ENCODE assay signal across 8 mouse cellular contexts in genomic region chr4:130520482-130520851, GRCm38 (mm10). TPM values are rescaled to one million over a fixed set of nuclear protein-coding genes. Genes with fewer than 3 reads are reported as not detected.
A peak's percentile ranks its signal among the peaks of the same experiment; 100 is the strongest.
DNase-seq lines count a peak whose midpoint lies in the region; ATAC-seq and TF ChIP-seq lines count a peak whose summit lies in the region.

No protein-coding gene starts in this region.

- no peaks in the 10 kb centered on the region for H3K36me3 ChIP-seq in embryonic facial prominence, embryonic 14.5 days (ENCODE audit: control insufficient read depth, insufficient read depth, low read length)
- H3K36me3 ChIP-seq in limb, embryonic 10.5 days, result no peaks in the 10 kb centered on the region
- H3K36me3 ChIP-seq in neural tube, embryonic 15.5 days, result no peaks in the 10 kb centered on the region

- H3K9ac ChIP-seq in embryonic facial prominence, embryonic 14.5 days (ENCODE audit: low read depth, low read length), result peak overlapping the region; percentile 80; the same call in 1 of the 2 replicates
- H3K9ac ChIP-seq in neural tube, embryonic 15.5 days (replicated peaks), result peak overlapping the region; percentile 47

- TF ChIP-seq CTCF in lung, adult 2 months (IDR thresholded peaks at IDR 0.05; ENCODE audit: insufficient read depth, low read length), result no peak

- H3K27me3 ChIP-seq in embryonic facial prominence, embryonic 14.5 days (replicated peaks; ENCODE audit: control insufficient read depth, insufficient read depth, low read length), result no peaks in the 10 kb centered on the region
- H3K27me3 ChIP-seq in limb, embryonic 10.5 days (ENCODE audit: low read depth, poor library complexity, severe bottlenecking), result no peaks in the 10 kb centered on the region
- H3K27me3 ChIP-seq in neural tube, embryonic 15.5 days (replicated peaks), result no peaks in the 10 kb centered on the region

- 2% methylated on average over 9 of the region's 9 CpGs for WGBS in lung, adult 2 months
- WGBS in embryonic facial prominence, embryonic 14.5 days, result 2% methylated on average over 9 of the region's 9 CpGs
- under 1% methylated on average over 9 of the region's 9 CpGs for WGBS in limb, embryonic 10.5 days
- under 1% methylated on average over 9 of the region's 9 CpGs for WGBS in neural tube, embryonic 15.5 days

- no peak for TF ChIP-seq POLR2A in lung, adult 2 months (IDR thresholded peaks at IDR 0.05; ENCODE audit: borderline replicate concordance, extremely low read depth, low read depth, low read length)

- peak; percentile 64 for ATAC-seq in embryonic facial prominence, embryonic 14.5 days (ENCODE audit: low read depth)
- no peak; the same call in 1 of the 2 replicates for ATAC-seq in neural tube, embryonic 15.5 days (ENCODE audit: low FRiP score)

- H3K27ac ChIP-seq in embryonic facial prominence, embryonic 14.5 days (replicated peaks; ENCODE audit: low read depth, low read length), result no peak overlapping the region
- H3K27ac ChIP-seq in limb, embryonic 10.5 days, result peak overlapping the region; percentile 95
- no peak overlapping the region for H3K27ac ChIP-seq in neural tube, embryonic 15.5 days (replicated peaks)

- peak overlapping the region; percentile 77 for H3K4me3 ChIP-seq in lung, adult 2 months (replicated peaks; ENCODE audit: extremely low read depth, low read depth, low read length)
- peak overlapping the region; percentile 65 for H3K4me3 ChIP-seq in embryonic facial prominence, embryonic 14.5 days (ENCODE audit: low read depth, low read length)
- H3K4me3 ChIP-seq in limb, embryonic 10.5 days, result peak overlapping the region; percentile 66
- peak overlapping the region; percentile 67 for H3K4me3 ChIP-seq in neural tube, embryonic 15.5 days (replicated peaks)

- no peaks in the 10 kb centered on the region for H3K4me1 ChIP-seq in lung, adult 2 months (ENCODE audit: control insufficient read depth, insufficient read depth, low read length)
- no peaks in the 10 kb centered on the region for H3K4me1 ChIP-seq in embryonic facial prominence, embryonic 14.5 days (ENCODE audit: control insufficient read depth, insufficient read depth, low read length)
- peaks cover 17% of the 10 kb centered on the region for H3K4me1 ChIP-seq in limb, embryonic 10.5 days
- peaks cover 14% of the 10 kb centered on the region for H3K4me1 ChIP-seq in neural tube, embryonic 15.5 days

- DNase-seq in lung, adult 2 months, result no peak
- DNase-seq in lung, postnatal 25 days (ENCODE audit: low spot score), result no peak
- no peak for DNase-seq in embryonic facial prominence, embryonic 14.5 days (ENCODE audit: low spot score)
- DNase-seq in limb, embryonic 10.5 days (ENCODE audit: low spot score), result no peak
- no peak for DNase-seq in layer of hippocampus, postnatal 14 days (ENCODE audit: low spot score in 2 of 2)
- DNase-seq in spleen, adult 12 weeks (ENCODE audit: low spot score), result no peak
- DNase-seq in adrenal gland, postnatal 25 days, result no peak

- H3K9me3 ChIP-seq in embryonic facial prominence, embryonic 14.5 days (ENCODE audit: control insufficient read depth, low read length), result no peaks in the 10 kb centered on the region
- H3K9me3 ChIP-seq in limb, embryonic 10.5 days (replicated peaks), result no peaks in the 10 kb centered on the region
- no peaks in the 10 kb centered on the region for H3K9me3 ChIP-seq in neural tube, embryonic 15.5 days (replicated peaks)

- peak overlapping the region; percentile 79 for H3K4me2 ChIP-seq in embryonic facial prominence, embryonic 14.5 days (ENCODE audit: low read depth, low read length)
- H3K4me2 ChIP-seq in neural tube, embryonic 15.5 days, result peak overlapping the region; percentile 77

RNA-seq across cellular contexts. Expression of gene Nkain1, which starts 53.5 kb away (rescaled TPM):
- polyA plus RNA-seq in lung, adult 2 months (2012; rRNA removed), result 12.1 and 14.8 TPM in 2 replicates
- polyA plus RNA-seq in embryonic facial prominence, embryonic 14.5 days (2014; fragmentation: Nextera tagmentation; extraction: Ambion mirVana), result 3.6 and 4.7 TPM in 2 replicates
- 4.4 and 4.8 TPM in 2 replicates for polyA plus RNA-seq in limb, embryonic 10.5 days (2016; fragmentation: Nextera tagmentation; extraction: Ambion mirVana)
- polyA plus RNA-seq in neural tube, embryonic 15.5 days (2015; fragmentation: Nextera tagmentation; extraction: Ambion mirVana), result 7.9 and 11.0 TPM in 2 replicates
- 10 to 100 TPM; 43.4 to 46.7 TPM for total RNA-seq in layer of hippocampus, postnatal 14 days (2021)
- total RNA-seq in adrenal gland, postnatal 25 days (2021), result 5.6 and 7.2 TPM in 2 replicates
